Mouse (Mus musculus) midbrain, embryonic 12.5 days (tissue): ENCODE data around the gene Calhm4. TPM values are rescaled to one million over a fixed set of nuclear protein-coding genes. Genes with fewer than 3 reads are reported as not detected.

ENCODE experiments used
- ATAC-seq: fragments of 200-750 bp; cut with Nextera tagmentation; 2 replicates; pipeline ENCODE4 v1.8.0; 2017; ENCODE audit warnings: low read depth, moderate TSS enrichment, moderate library complexity; ENCODE audit not compliant: low FRiP score
- H3K27ac ChIP-seq: fragments of 300-500 bp; sonication (generic); replicated peaks from 2 replicates; pipeline ENCODE4 v1.5.1; 2016; ENCODE audit warnings: mild to moderate bottlenecking
- H3K27me3 ChIP-seq: fragments of 300-500 bp; sonication (generic); 2 replicates; pipeline ENCODE4 v1.6.1; 2016; ENCODE audit warnings: mild to moderate bottlenecking
- H3K36me3 ChIP-seq: fragments of 300-500 bp; sonication (generic); 2 replicates; pipeline ENCODE4 v1.6.1; 2016
- H3K4me1 ChIP-seq: fragments of 300-500 bp; sonication (generic); 2 replicates; pipeline ENCODE4 v1.6.1; 2016
- H3K4me2 ChIP-seq: fragments of 300-500 bp; sonication (generic); replicated peaks from 2 replicates; pipeline ENCODE4 v1.6.1; 2016; ENCODE audit warnings: mild to moderate bottlenecking, moderate library complexity
- H3K4me3 ChIP-seq: fragments of 300-500 bp; sonication (generic); 2 replicates; pipeline ENCODE4 v1.5.1; 2016; ENCODE audit warnings: mild to moderate bottlenecking
- H3K9ac ChIP-seq: fragments of 300-500 bp; sonication (generic); replicated peaks from 2 replicates; pipeline ENCODE4 v1.6.1; 2016; ENCODE audit warnings: mild to moderate bottlenecking, moderate library complexity
- H3K9me3 ChIP-seq: fragments of 300-500 bp; sonication (generic); 2 replicates; pipeline ENCODE4 v1.6.1; 2016; ENCODE audit warnings: mild to moderate bottlenecking
- WGBS: fragments of 180-500 bp; shearing (Covaris S2); methylation state at CpG from one replicate; pipeline ENCODE4 v1.1.7; 2016; 5-methylcytosine and 5-hydroxymethylcytosine counted together
- polyA plus RNA-seq: library from polyadenylated mRNA; unstranded; fragments of >200 nt; fragmentation: Nextera tagmentation; extraction: Ambion mirVana; gene quantifications from 2 replicates; pipeline ENCODE4 v1.2.1, GENCODE M21; 2016

The Calhm4 gene
- polyA plus RNA-seq: not detected in 2 replicates

DNA sequence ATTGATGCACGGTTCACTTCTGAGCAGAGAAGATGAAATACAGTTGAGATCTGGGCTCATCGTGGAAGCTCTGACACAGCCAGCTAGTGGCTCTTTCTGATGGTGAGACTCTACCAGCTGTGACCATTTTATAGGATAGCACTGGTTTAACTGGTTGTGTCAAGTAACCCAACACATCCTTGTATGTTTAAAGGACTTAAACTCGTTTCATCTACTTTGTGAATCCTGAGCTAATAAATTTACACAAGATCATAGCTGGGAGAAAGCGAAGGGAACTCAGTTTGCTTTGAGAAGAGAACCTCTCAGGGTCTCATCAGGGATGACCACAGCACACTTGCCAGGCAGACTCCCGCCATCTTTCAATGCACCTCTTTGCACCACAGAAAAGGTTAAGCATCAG is at the start of gene Calhm4:
Gene Calhm4 (minus strand): TSS at position 101 of the 400 bp plus-strand sequence.
- Histone ChIP-seq H3K4me3 (no peak within 1 kb of the TSS), H3K9ac (no peak within 1 kb of the TSS), H3K36me3 (no peaks in the 10 kb centered on the region), H3K27me3 (no peaks in the 10 kb centered on the region), H3K4me1 (no peaks in the 10 kb centered on the region), H3K27ac (no peak within 1 kb of the TSS), H3K9me3 (no peaks in the 10 kb centered on the region), H3K4me2 (no peak within 1 kb of the TSS)
- no peak for ATAC-seq
- 88% methylated on average over 5 of the region's 5 CpGs for WGBS

DNA sequence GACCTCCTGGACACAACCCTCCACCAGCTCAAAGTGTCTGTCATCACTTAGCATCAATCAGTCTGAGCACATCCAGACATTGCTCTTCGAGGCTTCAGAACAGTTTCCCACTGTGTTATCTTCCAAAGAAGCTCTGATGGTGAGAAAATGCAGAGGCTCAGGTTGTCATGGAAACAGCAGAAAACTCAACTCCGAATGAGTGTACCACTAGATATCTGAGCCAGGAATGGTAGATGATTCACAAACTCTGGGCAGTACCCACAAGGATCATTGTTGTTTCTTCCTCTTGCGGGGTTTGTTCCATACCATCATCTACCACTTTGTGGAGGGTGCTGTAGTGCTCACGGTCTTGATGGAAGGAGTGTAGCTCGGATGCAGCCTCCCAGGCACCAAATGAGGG is 47.8 kb upstream of the Calhm4 start:
- H3K4me1 ChIP-seq: 0 out of 2 replicates have a peak, but pooled peaks cover 2% of the 10 kb centered on the region
- no peak overlapping the region for H3K4me3 ChIP-seq
- no peaks in the 10 kb centered on the region for H3K27me3 ChIP-seq
- no peaks in the 10 kb centered on the region for H3K36me3 ChIP-seq
- no peak overlapping the region for H3K9ac ChIP-seq
- ATAC-seq: no peak
- H3K27ac ChIP-seq: no peak overlapping the region
- 74% methylated on average over 5 of the region's 5 CpGs for WGBS
- no peaks in the 10 kb centered on the region for H3K9me3 ChIP-seq
- no peak overlapping the region for H3K4me2 ChIP-seq

DNA sequence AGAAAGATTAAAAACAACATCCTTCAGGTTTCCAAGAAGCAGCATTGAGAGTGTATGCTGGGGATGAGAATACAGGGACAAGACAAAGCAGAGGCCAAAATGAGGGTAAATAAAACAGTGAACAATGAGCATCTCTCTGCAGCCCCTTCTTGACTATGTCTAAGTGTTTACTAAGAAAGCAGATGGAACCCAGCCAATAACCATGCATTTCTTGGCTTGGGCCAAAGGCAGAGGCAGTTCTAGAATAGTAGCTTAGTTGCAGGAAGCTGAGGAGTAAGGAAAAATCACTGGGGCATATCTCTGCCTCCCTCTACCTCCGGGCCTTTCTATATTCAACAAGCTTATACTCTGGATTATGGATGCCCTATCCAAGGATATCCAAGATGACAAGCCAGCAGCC is 46.4 kb upstream of the Calhm4 start:
- Histone ChIP-seq H3K9ac (no peak overlapping the region), H3K4me2 (no peak overlapping the region), H3K9me3 (no peaks in the 10 kb centered on the region), H3K4me1 (no peaks in the 10 kb centered on the region), H3K36me3 (no peaks in the 10 kb centered on the region), H3K27ac (no peak overlapping the region), H3K4me3 (no peak overlapping the region), H3K27me3 (no peaks in the 10 kb centered on the region)
- no peak for ATAC-seq
- WGBS: 86% methylated on average over 1 of the region's 1 CpGs

DNA sequence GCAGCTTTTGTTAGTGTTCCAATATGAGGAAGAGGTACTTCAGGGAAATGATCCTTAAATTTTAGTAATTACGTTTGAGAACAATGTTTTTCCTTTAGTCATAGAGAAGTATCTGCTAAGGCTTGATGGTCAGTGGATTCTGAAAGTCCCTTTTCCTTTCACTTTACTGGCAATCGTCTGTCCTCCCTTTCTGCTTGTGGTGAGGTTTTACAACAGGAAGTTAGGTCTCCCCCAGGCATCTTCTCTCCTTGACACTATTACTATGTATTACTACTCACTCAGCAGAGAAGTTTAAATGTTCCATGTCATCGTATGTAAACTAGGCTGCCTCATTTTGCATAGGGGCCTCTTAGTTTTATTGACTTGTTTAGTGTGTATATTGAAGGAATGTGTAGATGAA is 45.4 kb upstream of the Calhm4 start:
- no peak for ATAC-seq
- no peaks in the 10 kb centered on the region for H3K36me3 ChIP-seq
- no peak overlapping the region for H3K4me3 ChIP-seq
- no peak overlapping the region for H3K4me2 ChIP-seq
- H3K27ac ChIP-seq: no peak overlapping the region
- no peaks in the 10 kb centered on the region for H3K9me3 ChIP-seq
- WGBS: 86% methylated on average over 3 of the region's 3 CpGs
- no peaks in the 10 kb centered on the region for H3K27me3 ChIP-seq
- no peak overlapping the region for H3K9ac ChIP-seq
- no peaks in the 10 kb centered on the region for H3K4me1 ChIP-seq

DNA sequence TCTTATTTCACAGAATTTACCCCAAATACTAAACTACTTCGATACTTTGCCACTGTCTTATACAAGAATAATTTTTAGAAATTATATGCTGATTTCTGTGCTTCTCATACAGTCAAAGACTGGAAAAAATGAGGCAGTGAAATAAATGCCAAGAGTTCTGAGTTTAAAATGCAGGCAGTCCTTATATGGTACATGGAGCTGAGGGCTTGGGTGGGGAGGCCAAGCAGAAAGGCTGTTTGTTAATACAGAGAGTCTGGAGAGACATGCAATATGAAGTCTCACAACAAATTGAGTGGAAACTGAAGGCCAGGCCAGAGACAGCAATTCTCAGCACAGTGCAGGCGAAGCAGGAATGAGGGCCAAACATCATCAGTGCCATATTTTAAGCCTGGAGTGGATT is 44.4 kb upstream of the Calhm4 start:
- Histone ChIP-seq H3K4me1 (no peaks in the 10 kb centered on the region), H3K36me3 (no peaks in the 10 kb centered on the region), H3K4me2 (no peak overlapping the region), H3K27me3 (no peaks in the 10 kb centered on the region), H3K4me3 (no peak overlapping the region), H3K9me3 (no peaks in the 10 kb centered on the region), H3K9ac (no peak overlapping the region), H3K27ac (no peak overlapping the region)
- WGBS: 82% methylated on average over 2 of the region's 2 CpGs
- no peak for ATAC-seq

DNA sequence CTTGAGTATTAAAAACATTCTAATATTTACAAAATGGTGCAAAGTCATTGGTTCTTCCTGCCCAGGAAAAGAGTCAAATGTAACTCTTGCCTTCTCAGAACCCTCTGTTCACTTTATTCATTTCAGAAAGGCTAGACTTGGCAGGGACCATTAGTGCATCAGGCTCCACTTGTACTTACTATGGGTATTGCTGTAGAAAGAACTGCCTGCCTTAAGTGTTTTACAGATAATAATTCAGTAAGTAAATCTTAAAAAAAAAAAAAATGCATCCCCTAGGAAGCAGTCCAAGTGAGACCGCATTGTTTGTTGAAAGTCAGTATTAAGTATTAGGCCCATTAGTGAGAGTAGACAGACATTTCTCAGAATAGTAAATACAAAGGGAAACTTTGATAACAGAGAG is 42.4 kb upstream of the Calhm4 start:
- Histone ChIP-seq H3K4me2 (no peak overlapping the region), H3K4me1 (no peaks in the 10 kb centered on the region), H3K36me3 (no peaks in the 10 kb centered on the region), H3K4me3 (no peak overlapping the region), H3K9ac (no peak overlapping the region), H3K27me3 (no peaks in the 10 kb centered on the region), H3K9me3 (no peaks in the 10 kb centered on the region), H3K27ac (no peak overlapping the region)
- 100% methylated on average over 1 of the region's 1 CpGs for whole genome bisulfite sequencing
- ATAC-seq: no peak

DNA sequence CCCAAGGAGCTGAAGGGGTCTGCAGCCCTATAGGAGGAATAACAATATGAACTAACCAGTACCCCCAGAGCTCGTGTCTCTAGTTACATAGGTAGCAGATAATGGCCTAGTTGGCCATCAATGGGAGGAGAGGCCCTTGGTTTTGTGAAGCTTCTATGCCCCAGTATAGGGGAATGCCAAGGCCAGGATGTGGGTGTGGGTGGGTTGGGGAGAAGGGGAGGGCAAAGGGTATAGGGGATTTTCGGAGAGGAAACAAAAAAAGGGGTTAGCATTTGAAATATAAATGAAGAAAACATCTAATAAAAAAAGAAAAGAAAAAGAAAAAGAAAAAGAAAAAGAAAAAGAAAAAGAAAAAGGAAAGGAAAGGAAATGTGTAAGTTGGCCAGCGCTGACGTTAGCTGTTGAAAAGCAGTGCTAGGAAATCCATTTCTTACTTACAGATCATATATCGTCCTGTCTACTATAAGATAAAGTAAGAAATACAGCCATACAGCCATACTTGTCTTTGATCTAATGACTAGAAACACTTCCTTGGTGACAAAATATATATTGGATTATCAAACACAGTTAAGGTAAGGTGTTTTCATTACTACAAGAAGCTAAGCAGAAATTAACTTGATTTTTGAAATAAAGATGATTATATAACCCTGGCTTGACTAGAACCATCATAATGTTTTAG is 30.6 kb upstream of the Calhm4 start:
- no peak overlapping the region for H3K4me3 ChIP-seq
- no peak overlapping the region for H3K9ac ChIP-seq
- no peaks in the 10 kb centered on the region for H3K36me3 ChIP-seq
- no peak overlapping the region for H3K4me2 ChIP-seq
- WGBS: 85% methylated on average over 5 of the region's 5 CpGs
- H3K27me3 ChIP-seq: no peaks in the 10 kb centered on the region
- no peaks in the 10 kb centered on the region for H3K9me3 ChIP-seq
- ATAC-seq: no peak
- no peak overlapping the region for H3K27ac ChIP-seq
- peaks cover 4% of the 10 kb centered on the region; the same call in 1 of the 2 replicates for H3K4me1 ChIP-seq

DNA sequence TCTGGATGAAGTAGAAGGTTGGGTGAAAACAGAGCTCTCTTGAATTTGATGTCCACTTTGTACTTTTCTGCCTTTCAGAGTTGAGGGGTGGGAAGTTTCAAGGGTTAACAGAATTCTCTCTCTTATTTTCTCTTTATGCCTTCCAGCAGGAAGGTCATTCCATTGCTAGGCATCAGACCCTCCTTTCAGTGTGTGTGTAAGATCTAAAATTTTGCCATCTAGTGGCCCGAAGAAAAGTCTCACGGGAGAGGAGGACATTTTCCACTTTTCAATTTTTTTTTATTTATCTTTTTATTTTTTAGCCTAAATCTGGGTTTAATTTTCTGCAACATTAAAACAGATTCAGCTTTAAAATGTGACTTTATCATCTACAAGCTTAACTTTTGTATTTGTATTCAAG is 27.5 kb upstream of the Calhm4 start:
- Histone ChIP-seq H3K9ac (no peak overlapping the region), H3K4me3 (no peak overlapping the region), H3K27me3 (no peaks in the 10 kb centered on the region), H3K9me3 (no peaks in the 10 kb centered on the region), H3K27ac (no peak overlapping the region), H3K4me2 (no peak overlapping the region), H3K4me1 (peaks cover 4% of the 10 kb centered on the region; the same call in 1 of the 2 replicates), H3K36me3 (no peaks in the 10 kb centered on the region)
- ATAC-seq: no peak
- 74% methylated on average over 2 of the region's 2 CpGs for WGBS

DNA sequence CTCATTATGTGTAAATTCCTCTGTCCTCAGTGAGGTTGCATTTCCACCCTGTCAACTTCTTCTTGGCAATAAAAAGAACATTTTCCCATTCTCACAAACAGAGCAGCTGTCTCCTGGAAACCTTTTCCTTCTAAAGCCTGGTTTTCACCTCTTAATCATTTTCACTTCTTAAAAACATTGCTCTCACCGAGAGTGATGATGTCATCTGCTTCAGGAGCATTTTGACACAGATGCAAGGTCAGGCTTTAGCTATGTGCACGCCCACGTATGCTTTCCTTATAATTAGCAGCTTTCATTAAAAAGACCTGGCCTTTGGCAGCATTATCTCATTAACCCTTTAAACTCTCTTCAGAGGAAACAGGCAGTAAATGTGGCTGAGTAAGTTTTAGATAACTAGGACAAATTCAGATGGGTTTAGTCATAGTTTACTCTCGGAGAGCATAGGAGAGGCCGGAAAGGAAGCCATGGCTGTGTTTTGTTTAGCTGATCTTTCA is 26.9 kb upstream of the Calhm4 start:
- no peak for ATAC-seq
- H3K27ac ChIP-seq: no peak overlapping the region
- 71% methylated on average over 5 of the region's 5 CpGs for WGBS

DNA sequence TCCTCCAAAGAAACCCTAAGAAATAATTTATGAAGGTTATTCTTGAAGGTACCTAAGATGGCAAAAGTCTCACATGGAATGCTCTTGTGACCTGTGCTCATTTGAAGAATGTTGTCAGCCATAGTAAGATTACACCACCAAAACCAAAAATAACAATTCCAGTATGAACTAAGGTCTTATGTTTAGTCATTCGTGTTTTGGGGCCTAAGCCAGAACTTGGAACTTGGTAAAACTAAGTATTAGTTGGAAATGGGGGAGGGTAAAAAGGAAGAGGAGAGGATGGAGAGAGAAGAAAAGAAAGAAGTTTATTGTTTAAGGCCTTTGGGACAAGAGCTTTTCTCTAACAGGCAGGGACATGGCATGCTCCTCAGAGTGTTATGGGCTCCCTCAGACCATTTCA is 25.5 kb upstream of the Calhm4 start:
- Histone ChIP-seq H3K4me2 (no peak overlapping the region), H3K36me3 (no peaks in the 10 kb centered on the region), H3K4me3 (no peak overlapping the region), H3K27me3 (no peaks in the 10 kb centered on the region), H3K9me3 (no peaks in the 10 kb centered on the region), H3K4me1 (peaks cover 4% of the 10 kb centered on the region; the same call in 1 of the 2 replicates), H3K27ac (no peak overlapping the region), H3K9ac (no peak overlapping the region)
- ATAC-seq: no peak
- WGBS: 84% methylated on average over 1 of the region's 1 CpGs

More for the DNA sequence above, 26.9 kb upstream of the Calhm4 start:
- no peaks in the 10 kb centered on the region for H3K27me3 ChIP-seq
- H3K4me1 ChIP-seq: peaks cover 4% of the 10 kb centered on the region; the same call in 1 of the 2 replicates
- H3K4me3 ChIP-seq: no peak overlapping the region
- no peak overlapping the region for H3K4me2 ChIP-seq
- H3K36me3 ChIP-seq: no peaks in the 10 kb centered on the region
- H3K9me3 ChIP-seq: no peaks in the 10 kb centered on the region
- H3K9ac ChIP-seq: no peak overlapping the region

DNA sequence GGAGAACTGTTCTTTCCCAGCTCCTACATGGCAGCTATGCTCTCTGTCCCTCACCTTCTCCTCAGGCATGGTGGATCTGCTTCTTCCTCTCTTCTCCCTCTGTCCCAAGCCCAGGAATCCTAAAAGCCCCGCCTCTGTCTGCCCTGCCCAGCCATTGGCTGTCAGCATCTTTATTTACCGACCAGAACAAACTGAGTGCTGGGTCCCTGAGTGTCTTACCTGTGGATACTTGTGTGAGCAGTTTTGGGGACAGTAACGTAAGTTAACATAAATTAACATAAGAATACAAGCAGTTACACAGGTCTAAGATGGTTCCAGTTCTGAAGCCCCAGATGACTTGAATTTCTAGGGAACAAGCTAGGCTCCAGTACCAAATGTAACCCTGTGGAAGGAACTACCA is 22.5 kb upstream of the Calhm4 start:
- no peak overlapping the region for H3K9ac ChIP-seq
- H3K4me1 ChIP-seq: peaks cover 4% of the 10 kb centered on the region; the same call in 1 of the 2 replicates
- no peak overlapping the region for H3K27ac ChIP-seq
- no peaks in the 10 kb centered on the region for H3K36me3 ChIP-seq
- 59% methylated on average over 3 of the region's 3 CpGs for WGBS
- no peak overlapping the region for H3K4me2 ChIP-seq
- H3K4me3 ChIP-seq: no peak overlapping the region
- no peaks in the 10 kb centered on the region for H3K27me3 ChIP-seq
- no peak for ATAC-seq
- H3K9me3 ChIP-seq: no peaks in the 10 kb centered on the region

DNA sequence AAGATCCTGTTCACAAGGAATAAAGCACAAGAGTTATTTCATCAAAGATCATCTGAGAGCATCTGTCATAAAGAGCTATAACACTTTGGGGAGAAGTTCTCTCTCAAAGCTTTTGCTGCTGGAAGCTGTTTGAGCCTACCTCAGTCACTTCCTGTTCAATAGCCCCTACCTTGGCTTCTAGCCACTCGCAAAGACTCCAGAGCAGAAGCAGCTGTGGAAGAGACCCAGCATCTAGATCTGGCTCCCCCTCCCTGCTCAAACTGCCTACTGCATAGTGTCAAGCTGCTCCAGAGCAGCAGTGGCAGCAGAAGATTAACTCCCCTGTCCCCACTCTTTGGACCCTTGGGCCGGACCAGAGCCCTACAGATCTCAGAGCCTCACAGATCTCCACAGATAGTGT is 9.9 kb upstream of the Calhm4 start:
- no peak overlapping the region for H3K27ac ChIP-seq
- H3K27me3 ChIP-seq: no peaks in the 10 kb centered on the region
- H3K4me2 ChIP-seq: no peak overlapping the region
- no peak overlapping the region for H3K9ac ChIP-seq
- ATAC-seq: no peak
- no peaks in the 10 kb centered on the region for H3K36me3 ChIP-seq
- no peaks in the 10 kb centered on the region for H3K4me1 ChIP-seq
- H3K9me3 ChIP-seq: no peaks in the 10 kb centered on the region
- H3K4me3 ChIP-seq: no peak overlapping the region
- WGBS: 88% methylated on average over 2 of the region's 2 CpGs

DNA sequence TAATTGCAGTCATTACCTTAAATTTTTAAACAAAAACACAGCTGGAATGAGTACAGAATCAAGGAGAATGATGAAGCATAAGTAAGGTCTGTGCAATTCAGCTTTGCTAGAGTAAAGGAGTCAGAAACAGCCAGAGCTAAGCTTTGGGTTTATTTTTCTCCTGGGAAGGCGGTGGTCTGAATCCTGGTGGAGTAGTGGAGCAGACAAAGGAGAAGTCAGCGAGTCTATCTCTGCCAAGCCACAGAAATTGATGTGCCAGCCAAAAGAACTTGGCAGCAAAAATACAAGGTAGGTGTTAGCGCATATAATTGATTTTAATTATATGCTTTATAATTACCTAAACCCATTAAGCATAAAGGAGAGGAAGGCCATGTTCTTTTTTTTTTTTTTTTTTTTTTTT is 6.7 kb downstream of the Calhm4 start, which contains the start of gene Trappc3l:
Gene Trappc3l (plus strand): TSS at position 197 of the 400 bp plus-strand sequence.
- H3K4me2 ChIP-seq: no peak within 1 kb of the TSS
- H3K9me3 ChIP-seq: no peaks in the 10 kb centered on the region
- no peak within 1 kb of the TSS for H3K9ac ChIP-seq
- WGBS: 84% methylated on average over 3 of the region's 3 CpGs
- 0 out of 2 replicates have a peak, but pooled peaks cover 4% of the 10 kb centered on the region for H3K4me1 ChIP-seq
- H3K27me3 ChIP-seq: no peaks in the 10 kb centered on the region
- no peaks in the 10 kb centered on the region for H3K36me3 ChIP-seq
- no peak within 1 kb of the TSS for H3K27ac ChIP-seq
- ATAC-seq: no peak
- H3K4me3 ChIP-seq: no peak within 1 kb of the TSS
